ENCODE assay signal across 22 mouse cellular contexts in the genomic region with DNA sequence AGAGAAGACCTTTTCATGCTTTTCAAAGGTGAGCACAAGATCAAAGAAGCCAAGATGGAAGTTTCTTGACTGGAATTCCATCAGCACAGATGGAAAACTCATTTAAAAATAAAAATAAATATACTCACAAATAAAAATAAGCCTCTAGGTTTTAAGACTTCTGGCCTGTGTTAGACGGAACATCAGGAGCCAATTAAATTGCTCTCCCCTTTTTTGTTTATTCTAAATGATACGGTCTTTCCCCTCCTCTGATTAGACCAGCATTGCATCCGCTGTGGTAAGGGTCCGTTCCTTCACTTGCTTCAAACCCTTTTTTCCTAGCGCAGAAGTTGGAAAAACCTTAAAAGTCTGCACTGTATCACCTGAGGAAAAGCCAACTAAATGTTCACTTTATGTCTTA.
"Had no signal": no experiment of that assay in that cellular context is flagged by ENCODE, and none has a peak within 500 bp of the region (broad histone marks: within the 10 kb centered on the region; RNA-seq: fewer than 3 reads in every experiment).

No protein-coding gene starts in this region.

- H3K9me3 ChIP-seq: kidney, embryonic 15.5 days; lung, embryonic 15.5 days; megakaryocyte, embryonic 14.5 days; stomach, embryonic 15.5 days had no signal

- H3K4me2 ChIP-seq: kidney, embryonic 15.5 days; liver, embryonic 11.5 days; lung, embryonic 15.5 days; midbrain, embryonic 11.5 days; stomach, embryonic 15.5 days had no signal

- H3K36me3 ChIP-seq: kidney, embryonic 15.5 days; lung, embryonic 15.5 days; stomach, embryonic 15.5 days had no signal

- DNase-seq: kidney, adult 11 months; kidney, adult 8-10 months; kidney, postnatal 10 days; kidney, postnatal 36 days; layer of hippocampus, postnatal 36 days; lung, adult 18-20 months; lung, postnatal 10 days; lung, postnatal 36 days; midbrain, embryonic 14.5 days; right cerebral cortex, adult 18-20 months; right cerebral cortex, postnatal 14 days; right cerebral cortex, postnatal 4 days; spleen, adult 18-20 months; thymus, postnatal 4 days had no signal

- H3K9ac ChIP-seq: kidney, embryonic 15.5 days; liver, embryonic 14.5 days; lung, embryonic 15.5 days; stomach, embryonic 15.5 days had no signal

- H3K4me3 ChIP-seq: kidney, embryonic 15.5 days; left cerebral cortex, adult 2 months; lung, embryonic 15.5 days; megakaryocyte, embryonic 14.5 days; stomach, embryonic 15.5 days had no signal

- H3K27me3 ChIP-seq: kidney, embryonic 15.5 days; lung, embryonic 15.5 days; stomach, embryonic 15.5 days had no signal

- H3K27ac ChIP-seq: kidney, embryonic 15.5 days; left cerebral cortex, adult 2 months; liver, embryonic 14.5 days; lung, embryonic 15.5 days; stomach, embryonic 15.5 days had no signal
